Mouse (Mus musculus) embryonic fibroblast, embryonic 13.5 days (primary cell): ENCODE data around the gene Opa3. TPM values are rescaled to one million over a fixed set of nuclear protein-coding genes. Genes with fewer than 3 reads are reported as not detected.
A peak's percentile ranks its signal among the peaks of the same experiment; 100 is the strongest.

Experiments
- H3K27ac ChIP-seq: 2 replicates; pipeline ENCODE4 v1.5.1; 2012; ENCODE audit warnings: low read length, control low read depth, inconsistent platforms; ENCODE audit not compliant: insufficient read depth
- H3K4me1 ChIP-seq: 2 replicates; pipeline ENCODE4 v1.6.1; 2011; ENCODE audit warnings: low read length; ENCODE audit not compliant: control insufficient read depth, insufficient read depth
- H3K4me3 ChIP-seq: 2 replicates; pipeline ENCODE4 v1.5.1; 2011; ENCODE audit warnings: mild to moderate bottlenecking, control low read depth, low read length; ENCODE audit not compliant: insufficient read depth
- CTCF ChIP-seq: IDR thresholded peaks from 2 replicates; pipeline ENCODE4 v1.5.1; 2011; ENCODE audit warnings: mild to moderate bottlenecking, control low read depth, low read length, moderate library complexity, borderline replicate concordance; ENCODE audit not compliant: insufficient read depth
- POLR2A ChIP-seq: IDR thresholded peaks from 2 replicates; pipeline ENCODE4 v1.6.1; 2011; ENCODE audit warnings: low read depth, mild to moderate bottlenecking, control low read depth, low read length, moderate library complexity
- polyA plus RNA-seq: library from polyadenylated mRNA; stranded (reverse); fragments of >200 nt; gene quantifications from 2 replicates; pipeline ENCODE4 v1.2.4, GENCODE M21; 2011; ENCODE audit warnings: low read depth; ENCODE audit not compliant: missing spikeins, insufficient read length

Gene Opa3
- polyA plus RNA-seq, 1 experiment = 24.4 TPM

DNA sequence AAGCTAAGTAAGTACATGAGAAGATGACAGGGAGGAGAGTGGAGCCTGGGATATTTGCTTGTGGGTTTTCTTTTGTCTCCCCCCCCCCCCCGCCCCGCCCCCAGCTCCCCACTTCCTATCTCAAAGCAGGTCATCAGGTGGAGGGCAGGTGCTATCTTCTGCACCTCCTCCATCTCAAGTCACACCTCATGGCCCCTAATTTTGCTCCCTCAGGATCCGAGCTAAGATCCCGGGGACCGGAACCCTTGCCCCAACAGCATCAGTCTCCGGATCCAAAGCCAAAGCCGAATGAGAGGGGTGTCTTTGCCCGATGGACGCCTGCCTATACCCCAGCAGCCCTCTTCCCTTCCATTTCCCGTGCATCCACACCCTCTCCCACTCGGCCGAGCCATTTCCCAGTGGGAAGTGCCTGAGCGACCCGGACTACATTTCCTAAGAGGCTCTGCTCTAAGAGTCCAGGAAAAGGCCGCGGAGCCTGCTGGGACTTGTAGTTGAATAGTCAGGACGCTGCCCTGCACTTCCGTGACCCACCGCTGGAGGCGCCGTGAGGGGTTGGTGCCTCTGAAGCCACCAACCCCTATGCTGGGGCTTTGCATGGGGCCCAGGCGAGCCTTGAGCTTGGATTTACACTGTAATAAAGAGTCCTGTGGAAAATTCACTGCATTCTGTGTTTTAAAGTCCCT, 67.5 kb downstream of the Opa3 start:
- TF ChIP-seq POLR2A = peak; percentile 38; the same call in 1 of the 2 replicates
- TF ChIP-seq CTCF = peak; percentile 78; the same call in 1 of the 2 replicates
- Histone ChIP-seq H3K27ac (no peak overlapping the region), H3K4me1 (no peaks in the 10 kb centered on the region), H3K4me3 (no peak overlapping the region)

DNA sequence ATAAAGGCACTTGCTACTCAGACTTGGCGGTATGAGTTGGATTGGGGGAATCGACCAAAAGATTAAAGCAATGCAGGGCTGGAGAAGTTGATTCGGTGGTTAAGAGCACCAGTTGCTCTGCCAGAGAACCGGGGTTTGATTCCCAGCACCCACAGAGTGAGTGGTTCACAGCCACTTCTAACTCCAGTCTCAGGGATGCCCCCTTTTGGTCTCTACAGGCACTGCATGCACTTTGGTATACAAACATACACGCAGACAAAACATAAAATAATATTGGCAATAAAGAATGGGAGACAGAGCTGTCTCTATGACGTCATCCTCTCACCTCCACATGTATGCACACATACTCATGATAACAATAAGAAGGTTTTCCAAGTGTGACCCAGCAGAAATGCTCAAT, 68.9 kb downstream of the Opa3 start:
- no peak overlapping the region for H3K4me3 ChIP-seq
- TF ChIP-seq CTCF = no peak
- no peak for TF ChIP-seq POLR2A
- no peaks in the 10 kb centered on the region for H3K4me1 ChIP-seq
- H3K27ac ChIP-seq = no peak overlapping the region

GRCm38 (mm10) chr7:19297794-19298193, 69.7 kb downstream of the Opa3 start:
- Histone ChIP-seq H3K27ac (no peak overlapping the region), H3K4me3 (no peak overlapping the region), H3K4me1 (no peaks in the 10 kb centered on the region)
- TF ChIP-seq POLR2A (no peak), CTCF (no peak)

DNA sequence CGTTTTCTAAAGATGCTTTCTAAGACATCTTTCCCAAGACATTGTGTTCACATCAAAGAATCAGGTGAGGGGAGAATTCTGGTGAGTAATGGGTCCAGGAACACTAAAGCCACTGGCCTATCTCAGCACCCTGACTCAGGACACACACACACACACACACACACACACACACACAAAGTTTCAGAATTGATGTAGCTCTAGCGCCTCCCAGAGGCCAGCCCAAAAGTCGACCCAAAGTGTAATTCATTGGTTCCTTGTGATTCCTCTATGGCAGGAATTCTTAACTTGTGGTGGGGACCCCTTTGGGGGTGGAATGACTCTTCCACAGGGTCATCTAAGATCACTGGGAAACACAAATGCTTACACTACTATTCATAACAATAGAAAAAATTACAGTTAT, 71.1 kb downstream of the Opa3 start:
- Histone ChIP-seq H3K27ac (no peak overlapping the region), H3K4me1 (no peaks in the 10 kb centered on the region), H3K4me3 (no peak overlapping the region)
- no peak for TF ChIP-seq POLR2A
- TF ChIP-seq CTCF = peak; percentile 49; the same call in 1 of the 2 replicates

DNA sequence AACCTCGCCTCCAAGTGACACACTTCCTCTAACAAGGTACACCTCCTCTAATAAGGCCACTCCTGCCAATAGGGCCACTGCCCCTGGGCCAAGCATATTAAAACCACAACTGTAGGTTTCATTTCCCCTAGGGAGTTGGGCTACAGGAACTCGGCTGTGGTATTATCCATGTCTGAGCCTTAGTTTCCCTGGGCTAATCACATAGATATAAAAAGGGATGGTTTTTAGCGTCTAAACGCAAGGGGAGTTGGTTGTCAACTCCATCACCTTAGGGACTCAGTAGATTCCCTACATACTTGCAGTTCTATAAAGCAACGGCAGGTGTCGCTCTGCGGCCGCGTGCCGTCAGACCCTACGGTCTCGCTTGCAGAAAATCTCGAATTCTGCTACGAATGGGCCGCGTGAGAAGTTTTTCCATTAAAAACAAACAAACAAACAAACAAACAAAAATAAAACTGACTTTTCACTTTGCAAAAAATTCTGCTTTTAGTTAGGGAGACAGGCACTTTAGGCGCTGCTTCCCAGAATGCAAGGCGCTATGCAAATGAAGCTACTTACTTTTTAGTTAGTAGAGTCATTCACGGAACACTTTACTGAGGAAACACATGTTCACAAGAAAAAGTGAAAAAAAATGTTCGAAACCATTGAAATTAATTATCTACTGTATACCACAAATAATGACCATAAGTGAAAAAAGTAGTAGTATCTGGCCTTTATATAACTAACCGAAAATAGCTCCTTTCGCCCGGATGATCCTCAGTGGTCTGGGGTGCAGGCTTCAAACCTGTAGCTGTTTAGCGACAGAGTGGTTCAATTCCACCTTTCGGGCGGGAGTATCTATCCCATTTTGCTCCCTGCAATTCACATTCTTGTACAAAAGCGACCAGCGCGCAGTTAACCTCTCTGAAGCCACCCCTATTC, 72.6 kb downstream of the Opa3 start:
- peak; percentile 89 for TF ChIP-seq CTCF
- TF ChIP-seq POLR2A = no peak
- Histone ChIP-seq H3K4me3 (peak overlapping the region; percentile 49), H3K4me1 (no peaks in the 10 kb centered on the region), H3K27ac (no peak overlapping the region)

DNA sequence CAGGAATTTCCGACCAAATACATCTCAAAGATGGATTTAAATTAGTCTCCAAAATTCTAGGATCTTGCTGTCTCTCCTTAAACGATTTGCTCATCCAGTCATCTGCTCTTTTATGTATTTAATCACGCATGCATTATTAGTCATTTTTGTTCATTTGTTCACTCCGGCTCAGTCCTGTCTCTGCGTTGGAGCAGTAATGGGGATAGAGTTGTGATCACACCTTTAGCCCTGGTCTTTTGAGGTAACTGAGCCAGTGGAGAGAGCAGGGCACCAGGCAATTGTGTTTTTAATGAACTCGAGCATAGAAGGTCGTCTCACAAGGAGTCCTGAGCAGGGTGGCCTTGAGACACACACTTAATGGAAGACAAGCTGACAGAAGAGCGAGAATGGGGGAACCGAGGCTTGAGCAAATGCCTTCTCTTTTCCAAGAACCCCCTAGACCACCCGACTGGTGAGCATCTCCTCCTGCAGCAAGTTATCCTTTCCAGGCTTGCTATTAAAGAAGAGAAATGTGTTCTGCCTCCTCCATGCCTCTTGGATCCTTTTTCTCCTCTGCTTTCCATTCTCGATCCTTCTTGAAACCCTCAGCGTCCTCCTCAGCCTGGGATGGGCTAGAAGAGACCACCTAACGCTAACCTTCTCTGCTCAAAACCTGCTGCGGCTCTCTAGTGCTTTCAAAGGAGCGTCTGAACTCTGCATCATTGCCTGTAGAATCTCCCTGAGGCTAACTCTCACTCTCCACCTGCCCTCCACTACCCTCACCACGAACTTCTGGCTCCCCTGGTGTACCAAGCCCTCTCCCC, 73.5 kb downstream of the Opa3 start:
- H3K4me1 ChIP-seq = no peaks in the 10 kb centered on the region
- no peak overlapping the region for H3K27ac ChIP-seq
- H3K4me3 ChIP-seq = peak overlapping the region; percentile 15; the same call in 1 of the 2 replicates
- TF ChIP-seq CTCF (no peak), POLR2A (no peak)

- no peak for TF ChIP-seq CTCF
- no peak for TF ChIP-seq POLR2A
- no peak overlapping the region for H3K27ac ChIP-seq
These were observed 74.3 kb downstream of the Opa3 start for GRCm38 (mm10) chr7:19302264-19303045.

GRCm38 (mm10) chr7:19303046-19303305, 74.8 kb downstream of the Opa3 start:
- H3K4me3 ChIP-seq = no peak overlapping the region
- no peak overlapping the region for H3K27ac ChIP-seq
- TF ChIP-seq CTCF (no peak), POLR2A (no peak)
- no peaks in the 10 kb centered on the region for H3K4me1 ChIP-seq

More at GRCm38 (mm10) chr7:19302264-19303045, 74.3 kb downstream of the Opa3 start:
- Histone ChIP-seq H3K4me3 (no peak overlapping the region), H3K4me1 (no peaks in the 10 kb centered on the region)

GRCm38 (mm10) chr7:19303770-19304169, 75.6 kb downstream of the Opa3 start:
- no peak overlapping the region for H3K27ac ChIP-seq
- no peaks in the 10 kb centered on the region for H3K4me1 ChIP-seq
- no peak overlapping the region for H3K4me3 ChIP-seq
- TF ChIP-seq CTCF (peak; percentile 74), POLR2A (no peak)
